ENCODE assay signal across 11 mouse cellular contexts in the genomic region with DNA sequence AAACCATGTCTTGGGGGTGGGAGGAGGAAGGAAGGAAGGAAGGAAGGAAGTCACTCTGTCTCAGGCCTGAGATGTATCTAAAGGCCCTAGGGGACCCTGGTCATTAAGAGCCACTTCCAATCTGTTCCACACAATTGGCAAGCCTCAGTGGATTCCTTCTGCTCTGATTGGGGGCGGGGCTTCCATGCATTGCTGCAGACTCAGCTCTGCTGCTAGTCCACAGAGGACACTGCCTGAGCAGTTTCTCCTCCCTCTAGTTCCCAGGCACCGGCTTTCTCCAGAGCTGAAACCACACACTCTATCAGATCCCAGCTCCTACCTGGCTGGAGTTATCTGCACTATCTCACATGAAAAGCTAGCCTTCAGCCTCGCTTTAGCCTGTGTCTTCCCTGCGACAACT. TPM values are rescaled to one million over a fixed set of nuclear protein-coding genes. Genes with fewer than 3 reads are reported as not detected.
DNase-seq lines count a peak whose midpoint lies in the region; ATAC-seq and TF ChIP-seq lines count a peak whose summit lies in the region.
"Had no signal": no experiment of that assay in that cellular context is flagged by ENCODE, and none has a peak within 500 bp of the region (broad histone marks: within the 10 kb centered on the region; RNA-seq: fewer than 3 reads in every experiment).

No protein-coding gene starts in this region.

- H3K4me1 ChIP-seq in hindbrain, embryonic 10.5 days (replicated peaks): peaks cover 19% of the 10 kb centered on the region
- peaks cover 6% of the 10 kb centered on the region for H3K4me1 ChIP-seq in kidney, postnatal 0 days (replicated peaks; ENCODE audit: insufficient read depth, low read length)

- TF ChIP-seq CTCF in kidney, postnatal 0 days (IDR thresholded peaks at IDR 0.05; ENCODE audit: low read depth): no peak

- no peak overlapping the region for H3K4me3 ChIP-seq in hindbrain, embryonic 10.5 days
- H3K4me3 ChIP-seq in kidney, postnatal 0 days (replicated peaks; ENCODE audit: low read depth, low read length): no peak overlapping the region
- H3K4me3 ChIP-seq: midbrain, embryonic 12.5 days had no signal

- peak; percentile 50; the same call in 1 of the 2 replicates for ATAC-seq in kidney, postnatal 0 days (replicated peaks; ENCODE audit: low FRiP score, low read depth)
- no peak for ATAC-seq in erythroblast, adult 5-6 weeks (replicated peaks; ENCODE audit: low FRiP score, poor library complexity, severe bottlenecking)

- DNase-seq in heart, postnatal 10 days: peak; percentile 19 to 35
- DNase-seq in heart, adult 11 months: no peak
- DNase-seq in Muller cell, postnatal 12 days (ENCODE audit: inconsistent ontology term): peak; percentile 18
- no peak for DNase-seq in hindbrain, embryonic 10.5 days (ENCODE audit: low spot score)
- DNase-seq in kidney, postnatal 0 days (ENCODE audit: low spot score): peak; percentile 50
- no peak for DNase-seq in layer of hippocampus, adult 9-11 months
- DNase-seq in thymus, postnatal 36 days: no peak
- DNase-seq: cerebellum, adult 11-12 months; heart, postnatal 36 days had no signal

- peaks cover 9% of the 10 kb centered on the region; the same call in 1 of the 2 replicates for H3K9me3 ChIP-seq in hindbrain, embryonic 10.5 days
- no peaks in the 10 kb centered on the region for H3K9me3 ChIP-seq in kidney, postnatal 0 days (replicated peaks; ENCODE audit: low read length)
- H3K9me3 ChIP-seq: midbrain, embryonic 12.5 days had no signal

- 66% methylated on average over 4 of the region's 4 CpGs for WGBS in hindbrain, embryonic 10.5 days
- 45% methylated on average over 4 of the region's 4 CpGs for WGBS in kidney, postnatal 0 days

- no peak overlapping the region for H3K9ac ChIP-seq in kidney, postnatal 0 days (ENCODE audit: low read depth, low read length)
- H3K9ac ChIP-seq: midbrain, embryonic 12.5 days had no signal

- H3K4me2 ChIP-seq in kidney, postnatal 0 days (ENCODE audit: low read length): no peak overlapping the region
- H3K4me2 ChIP-seq: midbrain, embryonic 12.5 days had no signal

- intact Hi-C loops in heart, postnatal 10 days (cut with DNase I): no loop called here

- 0 out of 2 replicates have a peak overlapping the region, but pooled peaks have one; percentile 29 for H3K27ac ChIP-seq in hindbrain, embryonic 10.5 days
- H3K27ac ChIP-seq in kidney, postnatal 0 days: no peak overlapping the region
- H3K27ac ChIP-seq: midbrain, embryonic 12.5 days had no signal

- H3K27me3 ChIP-seq in hindbrain, embryonic 10.5 days (ENCODE audit: insufficient read depth, poor library complexity, severe bottlenecking): no peaks in the 10 kb centered on the region
- no peaks in the 10 kb centered on the region for H3K27me3 ChIP-seq in kidney, postnatal 0 days (ENCODE audit: insufficient read depth, low read length)
- H3K27me3 ChIP-seq: midbrain, embryonic 12.5 days had no signal

- peaks cover 21% of the 10 kb centered on the region for H3K36me3 ChIP-seq in hindbrain, embryonic 10.5 days
- no peaks in the 10 kb centered on the region for H3K36me3 ChIP-seq in kidney, postnatal 0 days (ENCODE audit: insufficient read depth, low read length)
- H3K36me3 ChIP-seq: midbrain, embryonic 12.5 days had no signal

RNA-seq across cellular contexts. Expression of a gene that starts 21.8 kb away (rescaled TPM):
- 1 to 10 TPM; 2.8 to 3.0 TPM for total RNA-seq in heart, postnatal 10 days (2021)
- 6.9 and 8.4 TPM in 2 replicates for polyA plus RNA-seq in hindbrain, embryonic 10.5 days (2016; fragmentation: Nextera tagmentation; extraction: Ambion mirVana)
- polyA plus RNA-seq in kidney, postnatal 0 days (2015; fragmentation: Nextera tagmentation; extraction: Ambion mirVana): 3.4 and 3.5 TPM in 2 replicates
- total RNA-seq in erythroblast, adult 5-6 weeks (2015; ENCODE audit: low replicate concordance): 0.19 TPM in 1 of 2 replicates, not detected in the other
- total RNA-seq in erythroblast, adult 5-6 weeks (2017; ENCODE audit: low replicate concordance): 0.09 and 1.5 TPM in 2 replicates

Comparison
In these comparisons a context has a peak if more than half of its experiments do, and no peak if none do; other contexts are left out.
1. DNase-seq: peak in heart, postnatal 10 days (2 of 2), Muller cell, postnatal 12 days (single experiment) and kidney, postnatal 0 days (single experiment); none in heart, adult 11 months (single experiment), hindbrain, embryonic 10.5 days (single experiment), layer of hippocampus, adult 9-11 months (single experiment) and thymus, postnatal 36 days (0 of 2).